Mouse (Mus musculus): Measurements from ENCODE around the gene Cask. TPM values are rescaled to one million over a fixed set of nuclear protein-coding genes. Genes with fewer than 3 reads are reported as not detected.
"Not testable (repeated sequence)": the region's sequence is repeated elsewhere in the genome, so short reads cannot be mapped to it uniquely, and the experiment has no call there.

The Cask gene
- polyA plus RNA-seq, 1 experiment from 2014 or later, result 42.5 TPM

GRCm38 (mm10) chrX:13798754-13799153 lies 52.4 kb downstream of the Cask start:
- Histone ChIP-seq H3K36me3 (no peaks in the 10 kb centered on the region), H3K4me1 (replicated peaks) (no peaks in the 10 kb centered on the region), H3K9me3 (no peaks in the 10 kb centered on the region), H3K27me3 (no peaks in the 10 kb centered on the region), H3K4me3 (no peak overlapping the region), H3K9ac (no peak overlapping the region), H3K27ac (replicated peaks) (no peak overlapping the region), H3K4me2 (no peak overlapping the region)
- ATAC-seq (ENCODE audit: low read depth), result no peak
- 82% methylated on average over 2 of the region's 2 CpGs for WGBS

- 91% methylated on average over 1 of the region's 1 CpGs for WGBS
- no peak overlapping the region for H3K4me2 ChIP-seq
- no peaks in the 10 kb centered on the region for H3K27me3 ChIP-seq
- H3K27ac ChIP-seq (replicated peaks), result no peak overlapping the region
- no peaks in the 10 kb centered on the region for H3K36me3 ChIP-seq
- H3K9ac ChIP-seq, result no peak overlapping the region
- no peaks in the 10 kb centered on the region for H3K4me1 ChIP-seq (replicated peaks)
- no peaks in the 10 kb centered on the region for H3K9me3 ChIP-seq
- ATAC-seq (ENCODE audit: low read depth), result no peak
- H3K4me3 ChIP-seq, result no peak overlapping the region
Observed at GRCm38 (mm10) chrX:13765672-13766071, 85.5 kb downstream of the Cask start.

DNA sequence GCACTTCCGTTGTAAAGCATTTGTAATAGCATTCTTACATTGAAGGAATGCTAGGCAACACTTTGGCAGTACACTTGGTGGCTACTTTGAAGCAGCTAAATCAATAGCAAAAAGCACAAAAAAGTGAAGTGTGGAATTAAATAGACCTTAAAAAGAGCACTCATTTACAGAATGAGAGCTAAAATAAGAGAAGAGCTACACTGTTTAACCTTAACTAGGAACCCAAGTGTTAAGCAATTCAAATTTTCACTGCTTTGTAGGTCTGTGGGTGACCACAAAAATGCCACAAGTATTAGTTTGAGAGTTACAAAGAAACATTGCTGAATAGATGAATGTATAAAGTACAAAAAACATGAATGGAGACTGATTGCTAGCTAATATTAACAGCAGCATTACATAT lies 86.1 kb downstream of the Cask start:
- Histone ChIP-seq H3K27ac (replicated peaks) (no peak overlapping the region), H3K9ac (no peak overlapping the region), H3K4me2 (no peak overlapping the region), H3K4me3 (no peak overlapping the region), H3K27me3 (no peaks in the 10 kb centered on the region), H3K36me3 (no peaks in the 10 kb centered on the region), H3K9me3 (no peaks in the 10 kb centered on the region), H3K4me1 (replicated peaks) (no peaks in the 10 kb centered on the region)
- no peak for ATAC-seq (ENCODE audit: low read depth)
- 79% methylated on average over 1 of the region's 1 CpGs for WGBS

GRCm38 (mm10) chrX:13757279-13758005 lies 93.7 kb downstream of the Cask start:
- WGBS, result 17% methylated on average over 3 of the region's 3 CpGs
- Histone ChIP-seq H3K27me3 (no peaks in the 10 kb centered on the region), H3K4me2 (no peak overlapping the region), H3K9ac (no peak overlapping the region), H3K4me1 (replicated peaks) (no peaks in the 10 kb centered on the region), H3K36me3 (no peaks in the 10 kb centered on the region), H3K9me3 (no peaks in the 10 kb centered on the region), H3K4me3 (no peak overlapping the region), H3K27ac (replicated peaks) (no peak overlapping the region)
- no peak for ATAC-seq (ENCODE audit: low read depth)

GRCm38 (mm10) chrX:13741110-13741509 lies 110.1 kb downstream of the Cask start:
- H3K9ac ChIP-seq, result no peak overlapping the region
- no peak for ATAC-seq (ENCODE audit: low read depth)
- H3K27me3 ChIP-seq, result no peaks in the 10 kb centered on the region
- H3K4me1 ChIP-seq (replicated peaks), result 0 out of 2 replicates have a peak, but pooled peaks cover 5% of the 10 kb centered on the region
- no peak overlapping the region for H3K27ac ChIP-seq (replicated peaks)
- no peak overlapping the region for H3K4me2 ChIP-seq
- no peak overlapping the region for H3K4me3 ChIP-seq
- no peaks in the 10 kb centered on the region for H3K36me3 ChIP-seq
- peaks cover 3% of the 10 kb centered on the region; the same call in 1 of the 2 replicates for H3K9me3 ChIP-seq
- WGBS, result 76% methylated on average over 2 of the region's 2 CpGs

GRCm38 (mm10) chrX:13730785-13731184 lies 120.4 kb downstream of the Cask start:
- not testable (repeated sequence) for ATAC-seq (ENCODE audit: low read depth); H3K9me3 ChIP-seq

GRCm38 (mm10) chrX:13729835-13730480 lies 121.2 kb downstream of the Cask start:
- Histone ChIP-seq H3K4me1 (replicated peaks) (no peaks in the 10 kb centered on the region), H3K9ac (no peak overlapping the region), H3K4me2 (no peak overlapping the region), H3K4me3 (no peak overlapping the region), H3K36me3 (no peaks in the 10 kb centered on the region), H3K9me3 (no peaks in the 10 kb centered on the region), H3K27ac (replicated peaks) (no peak overlapping the region), H3K27me3 (no peaks in the 10 kb centered on the region)
- 87% methylated on average over 1 of the region's 1 CpGs for WGBS
- no peak for ATAC-seq (ENCODE audit: low read depth)

More at GRCm38 (mm10) chrX:13730785-13731184, 120.4 kb downstream of the Cask start:
- H3K9ac ChIP-seq; H3K36me3 ChIP-seq; H3K4me2 ChIP-seq; H3K27ac ChIP-seq (replicated peaks); H3K4me1 ChIP-seq (replicated peaks); H3K4me3 ChIP-seq; H3K27me3 ChIP-seq: not testable (repeated sequence)

DNA sequence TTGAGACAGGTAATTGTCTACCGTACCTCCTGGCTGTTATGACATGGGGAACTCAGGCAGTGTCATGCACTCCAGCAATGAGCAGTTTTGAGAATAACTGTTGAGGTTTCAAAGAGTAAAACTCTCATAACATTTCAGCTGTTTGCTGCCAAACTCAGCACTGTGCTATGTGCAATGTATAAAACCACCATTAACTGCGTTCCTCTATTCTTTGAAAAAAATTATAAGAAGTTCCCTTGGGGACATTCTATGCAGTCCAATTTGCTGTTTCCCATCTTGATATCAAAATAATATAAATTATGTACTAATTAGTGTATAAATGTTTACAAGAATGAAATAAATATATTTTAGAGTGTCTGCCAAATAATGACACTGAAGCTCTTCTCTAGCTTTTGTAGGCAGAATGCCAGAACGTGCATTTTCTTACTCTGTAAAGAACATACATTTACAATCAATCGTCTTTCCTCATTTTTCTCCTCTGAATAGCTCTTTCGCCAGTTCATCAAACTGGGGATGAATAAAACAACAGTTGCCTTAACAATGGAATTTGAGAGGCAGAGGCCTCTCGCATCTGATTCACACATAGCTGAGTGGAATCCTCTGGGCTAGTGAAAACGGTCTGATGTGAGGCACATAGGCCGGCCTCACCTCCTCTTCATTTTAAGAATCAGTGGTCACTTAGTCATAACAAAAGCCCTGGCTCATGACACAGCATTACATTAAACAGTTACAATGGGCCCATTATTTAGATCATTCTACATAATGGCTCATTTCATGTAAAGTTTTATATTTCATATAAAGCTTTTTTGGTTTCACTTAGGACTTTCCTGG lies 125.4 kb downstream of the Cask start:
- Histone ChIP-seq H3K9ac (no peak overlapping the region), H3K9me3 (no peaks in the 10 kb centered on the region), H3K4me1 (replicated peaks) (no peaks in the 10 kb centered on the region), H3K4me3 (no peak overlapping the region), H3K36me3 (no peaks in the 10 kb centered on the region), H3K27me3 (no peaks in the 10 kb centered on the region), H3K4me2 (no peak overlapping the region), H3K27ac (replicated peaks) (no peak overlapping the region)
- WGBS, result 50% methylated on average over 8 of the region's 8 CpGs
- ATAC-seq (ENCODE audit: low read depth), result no peak

DNA sequence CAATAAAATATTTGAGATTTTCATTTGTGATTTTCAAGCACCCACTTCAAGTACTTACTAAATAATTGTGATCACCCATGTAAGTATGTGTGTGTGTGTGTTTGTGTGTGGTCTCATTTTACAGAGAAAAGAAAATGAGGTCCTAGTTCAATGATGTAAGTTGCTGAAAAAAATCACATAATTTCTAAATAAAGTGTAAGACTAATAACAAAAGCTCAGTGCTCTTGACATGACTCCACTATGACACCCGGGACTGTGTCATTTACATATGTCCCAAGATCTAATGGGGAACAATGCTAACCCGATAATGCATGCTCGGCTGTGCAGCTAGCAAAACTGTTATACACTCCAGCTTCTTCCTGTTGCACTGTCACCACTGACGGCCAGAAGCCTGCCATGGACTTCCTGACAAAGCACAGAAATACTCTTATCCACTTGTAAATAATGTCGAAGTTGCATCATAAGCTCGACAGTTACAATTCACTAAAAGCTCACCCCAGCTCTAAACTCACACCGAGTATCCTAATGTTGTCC lies 130.8 kb downstream of the Cask start:
- H3K36me3 ChIP-seq, result no peaks in the 10 kb centered on the region
- H3K4me3 ChIP-seq, result no peak overlapping the region
- H3K9me3 ChIP-seq, result no peaks in the 10 kb centered on the region
- ATAC-seq (ENCODE audit: low read depth), result no peak
- H3K27ac ChIP-seq (replicated peaks), result no peak overlapping the region
- H3K4me1 ChIP-seq (replicated peaks), result no peaks in the 10 kb centered on the region
- H3K4me2 ChIP-seq, result no peak overlapping the region
- no peak overlapping the region for H3K9ac ChIP-seq
- 71% methylated on average over 7 of the region's 7 CpGs for WGBS
- no peaks in the 10 kb centered on the region for H3K27me3 ChIP-seq

- Histone ChIP-seq H3K27ac (replicated peaks) (no peak overlapping the region), H3K4me2 (no peak overlapping the region), H3K4me3 (no peak overlapping the region), H3K36me3 (no peaks in the 10 kb centered on the region), H3K9ac (no peak overlapping the region), H3K9me3 (no peaks in the 10 kb centered on the region), H3K4me1 (replicated peaks) (no peaks in the 10 kb centered on the region), H3K27me3 (no peaks in the 10 kb centered on the region)
- 81% methylated on average over 1 of the region's 1 CpGs for WGBS
- ATAC-seq (ENCODE audit: low read depth), result no peak
Observed at GRCm38 (mm10) chrX:13718283-13718682, 132.9 kb downstream of the Cask start.

GRCm38 (mm10) chrX:13716796-13717569 lies 134.2 kb downstream of the Cask start:
- Histone ChIP-seq H3K9me3 (no peaks in the 10 kb centered on the region), H3K4me3 (no peak overlapping the region), H3K4me1 (replicated peaks) (no peaks in the 10 kb centered on the region), H3K36me3 (no peaks in the 10 kb centered on the region), H3K4me2 (no peak overlapping the region), H3K27me3 (no peaks in the 10 kb centered on the region), H3K9ac (no peak overlapping the region), H3K27ac (replicated peaks) (no peak overlapping the region)
- WGBS, result 80% methylated on average over 4 of the region's 4 CpGs
- ATAC-seq (ENCODE audit: low read depth), result no peak

Measured in neural tube, embryonic 13.5 days (tissue).